Mouse (Mus musculus): ENCODE measurements around the gene Notch1. TPM values are rescaled to one million over a fixed set of nuclear protein-coding genes. Genes with fewer than 3 reads are reported as not detected.

Notch1 gene
- polyA plus RNA-seq, 1 experiment, result 159 TPM

- H3K4me3 ChIP-seq (ENCODE audit: control insufficient read depth, insufficient read depth, low read length), result no peak overlapping the region
- no peak overlapping the region for H3K27ac ChIP-seq (ENCODE audit: control insufficient read depth, insufficient read depth, low read length)
- DNase-seq, result no peak
- 93% methylated on average over 3 of the region's 3 CpGs for WGBS
- peaks cover 40% of the 10 kb centered on the region for H3K4me1 ChIP-seq (replicated peaks; ENCODE audit: control insufficient read depth, insufficient read depth, low read length)
- H3K27me3 ChIP-seq (ENCODE audit: control insufficient read depth, insufficient read depth, low read length), result no peaks in the 10 kb centered on the region
- H3K36me3 ChIP-seq (ENCODE audit: control insufficient read depth, insufficient read depth, low read length), result peaks cover 83% of the 10 kb centered on the region
- TF ChIP-seq CTCF (IDR thresholded peaks at IDR 0.05; ENCODE audit: borderline replicate concordance, control insufficient read depth, extremely low read depth, insufficient read depth, low read length, poor library complexity) (no peak), POLR2A (IDR thresholded peaks at IDR 0.05; ENCODE audit: control insufficient read depth, extremely low read depth, insufficient read depth, low read length, poor library complexity) (no peak)
Observed at GRCm38 (mm10) chr2:26462980-26463379, 53.5 kb downstream of the Notch1 start.

- H3K27me3 ChIP-seq (ENCODE audit: control insufficient read depth, insufficient read depth, low read length), result no peaks in the 10 kb centered on the region
- no peak overlapping the region for H3K27ac ChIP-seq (ENCODE audit: control insufficient read depth, insufficient read depth, low read length)
- H3K4me1 ChIP-seq (replicated peaks; ENCODE audit: control insufficient read depth, insufficient read depth, low read length), result peaks cover 36% of the 10 kb centered on the region
- no peak for TF ChIP-seq POLR2A (IDR thresholded peaks at IDR 0.05; ENCODE audit: control insufficient read depth, extremely low read depth, insufficient read depth, low read length, poor library complexity)
- no peak for TF ChIP-seq CTCF (IDR thresholded peaks at IDR 0.05; ENCODE audit: borderline replicate concordance, control insufficient read depth, extremely low read depth, insufficient read depth, low read length, poor library complexity)
- 93% methylated on average over 5 of the region's 5 CpGs for WGBS
- DNase-seq, result no peak
- H3K4me3 ChIP-seq (ENCODE audit: control insufficient read depth, insufficient read depth, low read length), result no peak overlapping the region
- H3K36me3 ChIP-seq (ENCODE audit: control insufficient read depth, insufficient read depth, low read length), result peaks cover 72% of the 10 kb centered on the region
Observed at GRCm38 (mm10) chr2:26461667-26462066, 54.8 kb downstream of the Notch1 start.

- DNase-seq, result peak; percentile 61
- H3K36me3 ChIP-seq (ENCODE audit: control insufficient read depth, insufficient read depth, low read length), result peaks cover 64% of the 10 kb centered on the region
- H3K4me3 ChIP-seq (ENCODE audit: control insufficient read depth, insufficient read depth, low read length), result no peak overlapping the region
- H3K4me1 ChIP-seq (replicated peaks; ENCODE audit: control insufficient read depth, insufficient read depth, low read length), result peaks cover 36% of the 10 kb centered on the region
- no peak overlapping the region for H3K27ac ChIP-seq (ENCODE audit: control insufficient read depth, insufficient read depth, low read length)
- 0 out of 2 replicates have a peak, but pooled peaks have one; percentile 39 for TF ChIP-seq CTCF (IDR thresholded peaks at IDR 0.05; ENCODE audit: borderline replicate concordance, control insufficient read depth, extremely low read depth, insufficient read depth, low read length, poor library complexity)
- TF ChIP-seq POLR2A (IDR thresholded peaks at IDR 0.05; ENCODE audit: control insufficient read depth, extremely low read depth, insufficient read depth, low read length, poor library complexity), result no peak
- H3K27me3 ChIP-seq (ENCODE audit: control insufficient read depth, insufficient read depth, low read length), result no peaks in the 10 kb centered on the region
- WGBS, result 75% methylated on average over 13 of the region's 13 CpGs
Observed at GRCm38 (mm10) chr2:26460837-26461236, 55.6 kb downstream of the Notch1 start.

- TF ChIP-seq CTCF (IDR thresholded peaks at IDR 0.05; ENCODE audit: borderline replicate concordance, control insufficient read depth, extremely low read depth, insufficient read depth, low read length, poor library complexity), result no peak
- TF ChIP-seq POLR2A (IDR thresholded peaks at IDR 0.05; ENCODE audit: control insufficient read depth, extremely low read depth, insufficient read depth, low read length, poor library complexity), result no peak
- no peak for DNase-seq
- no peaks in the 10 kb centered on the region for H3K27me3 ChIP-seq (ENCODE audit: control insufficient read depth, insufficient read depth, low read length)
- peaks cover 36% of the 10 kb centered on the region for H3K4me1 ChIP-seq (replicated peaks; ENCODE audit: control insufficient read depth, insufficient read depth, low read length)
- 93% methylated on average over 16 of the region's 16 CpGs for WGBS
- H3K4me3 ChIP-seq (ENCODE audit: control insufficient read depth, insufficient read depth, low read length), result no peak overlapping the region
- H3K36me3 ChIP-seq (ENCODE audit: control insufficient read depth, insufficient read depth, low read length), result peaks cover 58% of the 10 kb centered on the region
- no peak overlapping the region for H3K27ac ChIP-seq (ENCODE audit: control insufficient read depth, insufficient read depth, low read length)
Observed at GRCm38 (mm10) chr2:26460097-26460646, 56.3 kb downstream of the Notch1 start.

- Histone ChIP-seq H3K4me1 (replicated peaks; ENCODE audit: control insufficient read depth, insufficient read depth, low read length) (peaks cover 36% of the 10 kb centered on the region), H3K4me3 (ENCODE audit: control insufficient read depth, insufficient read depth, low read length) (no peak overlapping the region), H3K27me3 (ENCODE audit: control insufficient read depth, insufficient read depth, low read length) (no peaks in the 10 kb centered on the region), H3K27ac (ENCODE audit: control insufficient read depth, insufficient read depth, low read length) (no peak overlapping the region), H3K36me3 (ENCODE audit: control insufficient read depth, insufficient read depth, low read length) (peaks cover 51% of the 10 kb centered on the region)
- 86% methylated on average over 6 of the region's 6 CpGs for WGBS
- DNase-seq, result no peak
- TF ChIP-seq CTCF (IDR thresholded peaks at IDR 0.05; ENCODE audit: borderline replicate concordance, control insufficient read depth, extremely low read depth, insufficient read depth, low read length, poor library complexity) (no peak), POLR2A (IDR thresholded peaks at IDR 0.05; ENCODE audit: control insufficient read depth, extremely low read depth, insufficient read depth, low read length, poor library complexity) (no peak)
Observed at GRCm38 (mm10) chr2:26459478-26459877, 57.0 kb downstream of the Notch1 start.

GRCm38 (mm10) chr2:26458402-26459124 lies 57.9 kb downstream of the Notch1 start:
- WGBS, result 53% methylated on average over 7 of the region's 7 CpGs
- TF ChIP-seq POLR2A (IDR thresholded peaks at IDR 0.05; ENCODE audit: control insufficient read depth, extremely low read depth, insufficient read depth, low read length, poor library complexity) (no peak), CTCF (IDR thresholded peaks at IDR 0.05; ENCODE audit: borderline replicate concordance, control insufficient read depth, extremely low read depth, insufficient read depth, low read length, poor library complexity) (no peak)
- H3K27ac ChIP-seq (ENCODE audit: control insufficient read depth, insufficient read depth, low read length), result no peak overlapping the region
- no peak overlapping the region for H3K4me3 ChIP-seq (ENCODE audit: control insufficient read depth, insufficient read depth, low read length)
- no peaks in the 10 kb centered on the region for H3K27me3 ChIP-seq (ENCODE audit: control insufficient read depth, insufficient read depth, low read length)
- peaks cover 44% of the 10 kb centered on the region for H3K36me3 ChIP-seq (ENCODE audit: control insufficient read depth, insufficient read depth, low read length)
- no peak for DNase-seq
- peaks cover 36% of the 10 kb centered on the region for H3K4me1 ChIP-seq (replicated peaks; ENCODE audit: control insufficient read depth, insufficient read depth, low read length)
